Mouse (Mus musculus): ENCODE measurements around the gene Grk6. TPM values are rescaled to one million over a fixed set of nuclear protein-coding genes. Genes with fewer than 3 reads are reported as not detected.

Gene Grk6
- total and polyA plus RNA-seq, 2 experiments, result 8.8 to 14.3 TPM

DNA sequence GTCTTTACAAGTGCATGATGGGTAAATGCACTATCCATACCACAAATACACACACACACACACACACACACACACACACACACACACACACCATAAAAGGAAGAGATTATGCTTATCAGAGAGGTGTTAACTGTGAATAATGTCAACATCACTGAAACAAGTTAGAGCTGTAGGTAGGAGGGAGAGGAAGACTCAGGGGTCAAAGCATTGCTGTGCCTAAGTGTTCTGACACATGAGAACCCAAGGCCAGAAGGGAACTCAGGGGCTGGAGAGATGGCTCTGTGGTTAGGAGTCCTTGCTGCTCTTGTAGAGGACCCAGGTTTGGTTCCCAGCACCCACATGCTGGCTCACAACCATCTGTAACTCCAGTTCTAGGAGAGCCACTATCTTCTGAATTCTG is 35.1 kb downstream of the Grk6 start:
- Histone ChIP-seq H3K4me3 (ENCODE audit: insufficient read depth, low read depth, low read length) (no peak overlapping the region), H3K27ac (replicated peaks; ENCODE audit: insufficient read depth, low read depth, low read length) (no peak overlapping the region), H3K4me1 (ENCODE audit: control insufficient read depth, insufficient read depth, low read length) (no peaks in the 10 kb centered on the region; the same call in 1 of the 2 replicates), H3K36me3 (ENCODE audit: control insufficient read depth, insufficient read depth, low read length) (no peaks in the 10 kb centered on the region), H3K79me2 (ENCODE audit: control insufficient read depth, insufficient read depth, low read length) (no peaks in the 10 kb centered on the region), H3K9ac (ENCODE audit: low read depth, low read length) (no peak overlapping the region), H3K27me3 (ENCODE audit: control insufficient read depth, insufficient read depth, low read length) (no peaks in the 10 kb centered on the region)
- no peak for DNase-seq (ENCODE audit: extremely low read depth, low read depth, low spot score)
- TF ChIP-seq CTCF (IDR thresholded peaks at IDR 0.05; ENCODE audit: low read depth, low read length), result no peak
- TF ChIP-seq POLR2A (IDR thresholded peaks at IDR 0.05; ENCODE audit: extremely low read depth, insufficient read depth, low read length), result no peak

DNA sequence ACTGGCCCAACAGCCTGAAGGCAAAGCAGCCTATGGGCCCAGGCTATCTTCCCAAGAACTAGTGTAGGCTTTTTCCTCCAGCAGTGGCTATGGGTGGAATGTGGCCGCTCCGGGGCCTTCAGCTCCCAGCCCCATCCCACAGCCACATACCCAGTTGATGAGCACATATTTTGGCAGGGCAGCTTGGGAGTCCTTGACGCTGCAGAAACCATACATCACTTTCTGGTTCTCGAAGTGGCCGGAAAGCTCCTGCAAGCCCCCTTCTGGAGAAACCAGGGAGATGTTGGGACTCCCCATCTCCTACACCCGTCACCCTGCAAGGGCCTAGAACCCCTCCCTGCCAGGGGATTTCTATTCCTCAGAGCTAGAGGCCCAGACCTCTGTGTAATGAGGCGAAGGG is 37.7 kb downstream of the Grk6 start:
- TF ChIP-seq POLR2A (IDR thresholded peaks at IDR 0.05; ENCODE audit: extremely low read depth, insufficient read depth, low read length), result no peak
- no peak for TF ChIP-seq CTCF (IDR thresholded peaks at IDR 0.05; ENCODE audit: low read depth, low read length)
- Histone ChIP-seq H3K27ac (replicated peaks; ENCODE audit: insufficient read depth, low read depth, low read length) (peak overlapping the region; percentile 12; the same call in 1 of the 2 replicates), H3K4me1 (ENCODE audit: control insufficient read depth, insufficient read depth, low read length) (no peaks in the 10 kb centered on the region; the same call in 1 of the 2 replicates), H3K4me3 (ENCODE audit: insufficient read depth, low read depth, low read length) (no peak overlapping the region), H3K79me2 (ENCODE audit: control insufficient read depth, insufficient read depth, low read length) (no peaks in the 10 kb centered on the region), H3K27me3 (ENCODE audit: control insufficient read depth, insufficient read depth, low read length) (peaks cover 4% of the 10 kb centered on the region; the same call in 1 of the 2 replicates), H3K36me3 (ENCODE audit: control insufficient read depth, insufficient read depth, low read length) (no peaks in the 10 kb centered on the region), H3K9ac (ENCODE audit: low read depth, low read length) (peak overlapping the region; percentile 31; the same call in 1 of the 2 replicates)
- no peak for DNase-seq (ENCODE audit: extremely low read depth, low read depth, low spot score)
- 85% methylated on average over 7 of the region's 7 CpGs for WGBS

DNA sequence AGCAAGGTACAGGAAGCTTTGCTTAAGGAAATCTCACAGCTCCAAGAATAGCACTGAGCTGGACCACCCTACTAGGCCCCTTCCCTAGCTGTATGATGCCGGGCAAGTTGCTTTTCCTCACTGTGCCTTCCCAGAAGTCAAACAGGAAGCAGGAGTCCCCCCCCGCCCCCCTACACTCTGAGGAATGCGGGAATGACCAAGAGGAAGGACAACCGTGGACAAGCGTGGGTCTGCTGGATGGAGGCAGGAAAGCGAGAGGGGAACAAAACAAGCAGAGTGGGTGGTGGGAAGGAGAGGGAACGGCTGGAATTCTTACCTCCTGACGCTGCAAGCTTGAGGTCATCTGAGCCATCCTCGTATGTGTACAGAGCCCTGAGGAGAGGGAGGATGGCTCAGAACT is 38.2 kb downstream of the Grk6 start:
- DNase-seq (ENCODE audit: extremely low read depth, low read depth, low spot score), result no peak
- Histone ChIP-seq H3K27ac (replicated peaks; ENCODE audit: insufficient read depth, low read depth, low read length) (peak overlapping the region; percentile 12; the same call in 1 of the 2 replicates), H3K79me2 (ENCODE audit: control insufficient read depth, insufficient read depth, low read length) (no peaks in the 10 kb centered on the region), H3K36me3 (ENCODE audit: control insufficient read depth, insufficient read depth, low read length) (no peaks in the 10 kb centered on the region), H3K9ac (ENCODE audit: low read depth, low read length) (no peak overlapping the region), H3K27me3 (ENCODE audit: control insufficient read depth, insufficient read depth, low read length) (peaks cover 4% of the 10 kb centered on the region; the same call in 1 of the 2 replicates), H3K4me1 (ENCODE audit: control insufficient read depth, insufficient read depth, low read length) (no peaks in the 10 kb centered on the region; the same call in 1 of the 2 replicates), H3K4me3 (ENCODE audit: insufficient read depth, low read depth, low read length) (no peak overlapping the region)
- 61% methylated on average over 9 of the region's 9 CpGs for WGBS
- no peak for TF ChIP-seq POLR2A (IDR thresholded peaks at IDR 0.05; ENCODE audit: extremely low read depth, insufficient read depth, low read length)

DNA sequence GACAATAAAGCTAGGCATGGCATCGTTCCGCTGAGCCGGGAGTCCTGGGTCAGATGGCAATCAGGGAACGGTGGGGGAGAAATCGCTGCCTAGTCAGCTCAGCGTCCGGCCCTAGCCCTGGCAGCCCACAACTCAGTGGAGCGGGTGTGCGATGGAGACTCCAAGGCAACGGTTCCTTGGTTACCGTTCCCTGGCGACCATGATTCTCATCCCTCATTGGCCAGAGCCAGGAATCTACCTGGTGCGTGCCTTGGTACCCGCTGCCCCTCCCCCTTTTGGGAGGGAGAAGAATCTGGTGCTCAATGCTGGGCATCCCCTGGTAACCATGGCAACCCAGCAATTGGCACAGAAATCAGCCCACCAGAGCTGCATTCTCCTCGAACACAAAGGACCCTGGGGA is 38.7 kb downstream of the Grk6 start:
- H3K27ac ChIP-seq (replicated peaks; ENCODE audit: insufficient read depth, low read depth, low read length), result no peak overlapping the region
- H3K4me3 ChIP-seq (ENCODE audit: insufficient read depth, low read depth, low read length), result no peak overlapping the region
- peaks cover 4% of the 10 kb centered on the region; the same call in 1 of the 2 replicates for H3K27me3 ChIP-seq (ENCODE audit: control insufficient read depth, insufficient read depth, low read length)
- no peaks in the 10 kb centered on the region for H3K36me3 ChIP-seq (ENCODE audit: control insufficient read depth, insufficient read depth, low read length)
- H3K4me1 ChIP-seq (ENCODE audit: control insufficient read depth, insufficient read depth, low read length), result no peaks in the 10 kb centered on the region; the same call in 1 of the 2 replicates
- H3K9ac ChIP-seq (ENCODE audit: low read depth, low read length), result no peak overlapping the region
- H3K79me2 ChIP-seq (ENCODE audit: control insufficient read depth, insufficient read depth, low read length), result no peaks in the 10 kb centered on the region
- no peak for DNase-seq (ENCODE audit: extremely low read depth, low read depth, low spot score)
- 70% methylated on average over 15 of the region's 15 CpGs for WGBS
- no peak for TF ChIP-seq CTCF (IDR thresholded peaks at IDR 0.05; ENCODE audit: low read depth, low read length)
- TF ChIP-seq POLR2A (IDR thresholded peaks at IDR 0.05; ENCODE audit: extremely low read depth, insufficient read depth, low read length), result no peak

DNA sequence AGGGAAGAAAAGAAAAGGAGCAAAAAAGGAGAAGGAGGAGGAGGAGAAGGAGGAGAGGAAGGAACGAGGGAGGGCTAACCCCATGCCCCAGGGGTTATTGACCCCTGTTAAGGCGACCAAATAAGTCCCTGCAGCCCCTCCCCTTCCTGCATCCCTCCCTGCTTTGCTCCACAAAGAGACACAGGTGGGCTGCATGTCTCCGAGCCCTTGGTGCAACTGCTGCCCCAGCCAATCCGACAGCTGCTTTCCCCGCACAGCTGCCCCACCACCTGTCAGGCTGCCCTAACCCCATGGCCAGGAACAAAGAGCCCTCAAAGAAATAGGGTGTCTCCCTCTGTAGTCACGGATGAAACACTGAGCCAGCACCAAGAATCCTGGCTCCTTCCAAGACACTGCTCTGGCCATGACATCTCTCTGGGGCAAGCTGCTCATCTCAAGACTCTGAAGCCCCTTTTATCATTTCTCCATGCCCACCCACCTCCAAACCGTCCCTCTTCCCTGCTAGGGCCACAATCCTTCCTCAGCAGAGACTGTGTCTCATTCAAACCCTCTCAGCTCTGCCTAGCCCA is 39.7 kb downstream of the Grk6 start:
- no peaks in the 10 kb centered on the region; the same call in 1 of the 2 replicates for H3K4me1 ChIP-seq (ENCODE audit: control insufficient read depth, insufficient read depth, low read length)
- H3K4me3 ChIP-seq (ENCODE audit: insufficient read depth, low read depth, low read length), result no peak overlapping the region
- no peaks in the 10 kb centered on the region for H3K36me3 ChIP-seq (ENCODE audit: control insufficient read depth, insufficient read depth, low read length)
- no peak overlapping the region for H3K9ac ChIP-seq (ENCODE audit: low read depth, low read length)
- WGBS, result 61% methylated on average over 7 of the region's 7 CpGs
- no peaks in the 10 kb centered on the region for H3K79me2 ChIP-seq (ENCODE audit: control insufficient read depth, insufficient read depth, low read length)
- peaks cover 4% of the 10 kb centered on the region; the same call in 1 of the 2 replicates for H3K27me3 ChIP-seq (ENCODE audit: control insufficient read depth, insufficient read depth, low read length)
- DNase-seq (ENCODE audit: extremely low read depth, low read depth, low spot score), result no peak
- no peak overlapping the region for H3K27ac ChIP-seq (replicated peaks; ENCODE audit: insufficient read depth, low read depth, low read length)
- TF ChIP-seq POLR2A (IDR thresholded peaks at IDR 0.05; ENCODE audit: extremely low read depth, insufficient read depth, low read length) (no peak), CTCF (IDR thresholded peaks at IDR 0.05; ENCODE audit: low read depth, low read length) (no peak)

DNA sequence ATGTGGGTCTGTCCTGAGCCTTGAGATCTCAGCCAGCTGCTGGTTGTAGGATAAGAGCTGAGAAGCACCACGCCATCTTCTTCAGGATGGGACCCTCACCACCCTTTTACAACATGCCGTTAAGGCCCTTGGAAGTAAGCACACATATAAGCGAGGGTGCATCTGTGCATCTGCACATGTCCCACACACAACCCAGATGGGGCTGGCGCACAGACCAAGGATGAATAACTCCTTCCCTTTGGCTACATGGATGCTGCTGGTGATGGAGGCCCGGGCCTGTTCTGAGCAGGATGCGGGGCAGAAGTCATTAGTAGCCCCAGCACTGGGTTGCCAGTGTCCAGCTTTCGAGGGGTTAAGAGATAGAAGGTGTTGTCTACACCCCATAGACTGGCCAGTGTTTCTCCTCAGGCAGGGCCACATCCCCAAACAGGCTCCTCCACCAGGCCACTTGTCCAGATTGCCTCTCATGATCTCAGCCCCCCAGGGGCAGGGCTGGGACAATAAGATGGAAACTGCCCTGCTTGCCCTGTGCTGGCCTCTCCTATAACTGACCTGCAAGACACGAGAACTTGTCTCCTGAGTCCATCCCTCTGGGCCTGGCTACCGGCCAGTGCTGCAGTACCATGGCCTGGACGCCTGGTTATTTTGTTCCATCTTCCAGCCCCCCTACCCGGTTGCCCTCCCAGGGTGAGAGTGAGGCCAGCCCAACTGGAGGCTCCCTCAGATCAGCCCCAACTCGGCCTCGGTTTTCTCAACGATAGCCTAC is 41.3 kb downstream of the Grk6 start:
- H3K4me3 ChIP-seq (ENCODE audit: insufficient read depth, low read depth, low read length), result no peak overlapping the region
- peaks cover 4% of the 10 kb centered on the region; the same call in 1 of the 2 replicates for H3K27me3 ChIP-seq (ENCODE audit: control insufficient read depth, insufficient read depth, low read length)
- no peak overlapping the region for H3K27ac ChIP-seq (replicated peaks; ENCODE audit: insufficient read depth, low read depth, low read length)
- no peak overlapping the region for H3K9ac ChIP-seq (ENCODE audit: low read depth, low read length)
- H3K36me3 ChIP-seq (ENCODE audit: control insufficient read depth, insufficient read depth, low read length), result no peaks in the 10 kb centered on the region
- TF ChIP-seq POLR2A (IDR thresholded peaks at IDR 0.05; ENCODE audit: extremely low read depth, insufficient read depth, low read length) (no peak), CTCF (IDR thresholded peaks at IDR 0.05; ENCODE audit: low read depth, low read length) (no peak)
- DNase-seq (ENCODE audit: extremely low read depth, low read depth, low spot score), result no peak
- H3K4me1 ChIP-seq (ENCODE audit: control insufficient read depth, insufficient read depth, low read length), result no peaks in the 10 kb centered on the region; the same call in 1 of the 2 replicates
- WGBS, result 64% methylated on average over 14 of the region's 14 CpGs
- no peaks in the 10 kb centered on the region for H3K79me2 ChIP-seq (ENCODE audit: control insufficient read depth, insufficient read depth, low read length)

Measured in liver, adult 2 months (tissue).